Mouse (Mus musculus): Measurements from ENCODE around the gene Pfkfb4.

Pfkfb4 gene

DNA sequence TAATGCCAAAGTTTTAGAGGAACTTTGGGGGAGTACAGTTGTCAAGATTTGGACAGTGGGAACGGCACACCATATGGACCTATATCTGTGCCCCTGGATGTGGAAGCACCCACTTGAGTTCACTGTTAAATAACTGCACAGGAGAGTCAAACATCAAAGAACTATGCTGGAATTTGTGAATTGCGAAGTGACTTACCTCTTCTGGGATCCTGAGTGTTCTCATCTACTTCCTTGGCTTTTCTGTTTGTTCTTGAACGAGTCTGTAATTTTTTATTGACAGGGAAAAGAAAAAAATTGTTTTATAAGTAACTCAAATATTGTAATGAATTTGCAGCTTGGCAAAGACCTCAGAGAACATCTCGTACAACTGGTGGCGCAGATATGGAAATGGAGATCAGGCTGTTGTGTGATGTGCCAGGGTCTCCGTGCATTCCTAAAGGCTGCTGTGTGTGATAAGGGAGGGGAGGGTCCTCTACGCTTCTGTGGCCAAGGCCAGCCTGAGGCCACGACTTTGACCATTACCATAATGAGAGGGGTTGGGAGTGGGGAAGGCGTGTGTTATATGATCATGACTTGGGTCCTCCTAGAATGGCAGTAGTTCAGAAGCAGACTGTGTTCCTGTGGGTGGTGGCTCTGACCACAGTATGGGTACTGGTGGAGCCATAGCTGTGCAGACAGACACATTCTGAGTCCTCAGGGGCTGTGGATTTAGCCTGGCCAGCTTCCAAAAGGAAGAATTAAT lies 1.2 kb downstream of the Pfkfb4 start:
- in situ Hi-C loops (cut with MboI; ENCODE audit: unreplicated experiment in 2 of 2) = no loop called here

DNA sequence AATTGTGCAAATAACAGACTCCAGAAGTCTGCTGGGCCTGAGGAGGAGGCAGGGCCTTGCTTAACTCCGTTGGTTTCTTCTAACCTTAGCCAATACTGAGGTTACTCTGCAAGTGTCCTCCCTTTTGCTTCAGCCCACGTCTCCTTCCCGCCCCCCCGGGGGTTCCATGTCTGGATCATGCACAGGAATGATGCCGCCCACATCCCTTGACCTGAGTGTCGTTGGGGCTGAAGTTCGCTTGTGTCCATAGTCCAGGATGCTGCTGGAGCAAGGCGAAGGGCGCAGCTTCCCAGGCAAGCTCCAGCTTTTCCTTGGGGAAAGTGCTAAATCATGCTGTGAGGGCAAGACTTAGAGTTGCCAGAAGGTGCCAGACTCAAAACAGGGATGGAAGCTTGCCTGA lies 4.8 kb downstream of the Pfkfb4 start:
- in situ Hi-C loops (cut with MboI; ENCODE audit: unreplicated experiment in 2 of 2) = no loop called here

DNA sequence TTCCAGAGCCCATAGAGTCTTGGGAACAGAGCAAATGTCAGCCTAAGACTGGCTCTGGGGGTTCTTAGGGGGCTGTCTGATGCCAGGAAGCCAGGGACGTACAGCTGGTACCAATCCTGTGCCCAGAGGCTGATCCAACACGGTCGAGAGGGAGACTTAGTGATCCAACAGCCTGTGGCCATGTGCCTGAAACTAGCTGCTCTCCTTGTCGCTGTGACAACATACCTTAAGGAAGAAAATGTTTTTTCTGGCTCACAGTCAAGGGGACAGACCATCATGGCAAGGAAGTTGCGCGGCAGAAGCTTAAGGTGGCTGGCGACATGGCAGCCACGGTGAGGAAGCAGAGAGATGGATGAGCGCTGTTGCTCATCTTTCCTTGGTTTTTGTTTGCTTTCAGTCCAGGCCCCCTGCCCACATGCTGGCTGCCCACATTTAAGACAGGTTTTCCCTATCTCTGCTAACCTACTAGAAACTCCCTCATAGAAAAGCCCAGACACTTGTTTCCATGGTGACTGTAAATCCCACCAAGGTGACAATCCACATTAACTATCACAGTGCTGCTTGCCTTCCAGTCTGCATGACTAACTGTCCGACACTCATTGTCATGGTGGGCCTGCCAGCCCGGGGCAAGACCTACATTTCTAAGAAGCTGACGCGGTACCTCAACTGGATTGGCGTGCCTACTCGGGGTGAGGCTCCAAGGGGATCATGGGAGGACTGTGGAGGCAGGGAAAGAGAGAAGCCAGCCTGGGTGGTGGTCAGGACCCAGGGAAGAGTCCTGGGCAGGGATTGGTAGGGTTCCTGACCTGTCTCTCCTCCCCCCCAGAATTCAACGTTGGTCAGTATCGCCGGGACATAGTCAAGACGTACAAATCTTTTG lies 6.9 kb downstream of the Pfkfb4 start:
- in situ Hi-C loops (cut with MboI; ENCODE audit: unreplicated experiment in 2 of 2) = no loop called here

DNA sequence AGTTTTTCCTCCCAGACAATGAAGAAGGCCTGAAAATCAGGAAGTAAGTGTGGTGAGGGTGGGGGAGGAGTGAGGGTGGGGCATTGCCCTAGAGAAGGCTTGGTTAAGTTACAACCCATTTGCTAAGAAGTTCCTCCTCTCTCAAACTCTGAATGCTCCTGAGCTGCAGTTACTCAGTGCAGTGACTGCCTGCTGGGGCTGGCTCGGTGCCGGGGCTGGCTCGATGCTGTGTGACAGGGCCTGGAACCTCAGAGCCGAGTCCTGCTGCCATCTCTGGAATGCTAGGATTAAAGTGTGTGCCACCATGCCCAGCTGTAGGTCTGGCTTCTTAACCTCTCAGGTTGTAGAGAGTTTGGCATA lies 7.6 kb downstream of the Pfkfb4 start:
- in situ Hi-C loops (cut with MboI; ENCODE audit: unreplicated experiment in 2 of 2) = no loop called here

DNA sequence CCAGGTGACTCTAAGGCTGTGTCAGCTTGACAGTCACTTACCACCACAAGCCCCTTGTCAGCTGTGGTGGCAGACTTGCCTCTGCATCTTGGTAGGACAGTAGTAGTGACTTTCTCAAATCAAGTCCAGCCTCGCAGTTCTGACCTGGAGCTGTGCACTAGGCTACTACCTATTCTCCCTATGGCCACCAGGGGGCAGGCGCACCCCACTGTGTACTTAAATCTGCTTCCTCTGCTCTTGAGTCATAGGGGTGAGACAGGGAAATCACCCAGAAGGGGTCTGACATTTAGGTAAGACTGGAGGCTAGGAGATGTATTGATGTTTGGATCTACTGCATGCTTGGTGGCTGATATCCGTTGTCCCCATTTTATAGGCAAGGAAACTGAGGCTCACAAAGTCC lies 9.1 kb downstream of the Pfkfb4 start:
- in situ Hi-C loops (cut with MboI; ENCODE audit: unreplicated experiment in 2 of 2) = loop anchor here (5.0 to 10.0 kb wide), 7 partner anchors 62 to 1074 kb away; partner anchors contain the start of gene Nme6 (in 1 of the 2)

DNA sequence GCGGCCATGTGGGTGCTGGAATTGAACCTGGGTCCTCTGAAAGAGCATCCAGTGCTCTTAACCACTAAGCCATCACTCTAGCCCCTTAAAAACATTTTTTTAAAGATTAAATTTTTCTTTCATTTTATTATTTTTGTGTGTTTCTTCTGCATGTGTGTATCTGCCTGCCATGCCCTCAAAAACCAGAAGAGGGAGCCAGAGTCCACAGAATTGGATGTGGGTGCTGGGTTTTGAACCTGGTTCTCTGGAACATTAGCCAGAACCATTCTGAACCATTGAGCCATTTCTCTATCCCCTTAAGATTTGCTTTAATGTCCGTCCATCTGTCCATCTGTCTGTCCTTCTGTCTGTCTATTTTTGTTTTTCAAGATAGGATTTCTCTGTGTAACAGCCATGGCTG lies 11.6 kb downstream of the Pfkfb4 start:
- in situ Hi-C loops (cut with MboI; ENCODE audit: unreplicated experiment in 2 of 2) = loop anchor here (5.0 to 10.0 kb wide), 7 partner anchors 59 to 1072 kb away; partner anchors contain the start of gene Nme6 (in 1 of the 2)

DNA sequence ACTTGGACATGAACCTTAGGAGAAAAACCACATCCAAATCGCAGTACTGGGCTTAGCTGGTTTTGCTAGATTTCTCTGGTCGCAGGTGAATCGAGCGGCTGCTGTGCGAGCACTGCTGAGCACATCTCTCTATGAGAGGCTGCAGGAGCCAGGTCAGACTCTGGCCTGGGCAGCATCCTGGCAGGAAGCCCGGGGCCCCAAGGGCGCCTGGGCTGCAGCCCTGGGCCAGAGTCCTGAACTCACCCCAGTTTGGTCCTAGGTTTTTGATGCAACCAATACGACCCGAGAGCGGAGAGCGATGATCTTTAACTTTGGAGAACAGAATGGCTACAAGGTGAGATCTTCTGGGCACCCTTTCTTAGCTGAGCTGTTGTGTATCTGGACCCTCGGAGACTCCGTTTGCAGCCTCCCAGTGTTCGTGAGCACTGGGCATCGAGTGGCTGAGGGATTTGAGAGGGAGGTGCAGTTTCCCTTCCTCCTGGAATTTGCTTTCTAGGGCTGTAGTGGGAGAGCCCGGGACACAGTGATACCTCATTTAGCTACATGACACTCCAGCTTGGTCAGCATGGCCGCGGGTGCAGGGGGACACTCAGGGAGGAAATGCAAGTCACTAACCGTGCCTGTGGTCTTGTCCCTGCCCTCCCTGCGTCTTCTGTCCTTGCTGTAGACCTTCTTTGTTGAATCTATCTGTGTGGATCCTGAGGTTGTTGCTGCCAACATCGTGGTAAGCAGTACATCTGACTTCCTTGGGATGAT lies 15.6 kb downstream of the Pfkfb4 start:
- in situ Hi-C loops (cut with MboI; ENCODE audit: unreplicated experiment in 2 of 2) = loop anchor here (5.0 to 10.0 kb wide), 5 partner anchors 115 to 1068 kb away; partner anchors contain the start of gene Nme6 (in 1 of the 2)

DNA sequence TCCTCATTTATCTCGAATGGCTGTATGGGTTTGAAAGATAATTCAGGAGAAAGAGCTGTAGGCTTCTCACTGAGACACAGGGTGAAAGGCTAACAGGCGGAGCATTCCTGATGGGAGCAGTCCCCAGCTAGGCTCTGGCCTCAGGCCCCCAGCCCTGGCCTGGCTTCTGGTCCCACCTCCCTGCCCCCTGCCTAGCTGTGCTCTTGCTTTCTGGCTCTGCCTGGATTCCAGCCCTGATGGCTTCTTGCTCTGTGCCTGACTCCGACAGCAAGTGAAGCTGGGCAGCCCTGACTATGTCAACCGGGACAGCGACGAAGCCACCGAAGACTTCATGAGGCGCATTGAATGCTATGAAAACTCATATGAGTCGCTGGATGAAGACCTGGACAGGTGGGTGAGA lies 16.5 kb downstream of the Pfkfb4 start:
- in situ Hi-C loops (cut with MboI; ENCODE audit: unreplicated experiment in 2 of 2) = loop anchor here (5.0 to 10.0 kb wide), 5 partner anchors 114 to 1067 kb away; partner anchors contain the start of gene Nme6 (in 1 of the 2)

DNA sequence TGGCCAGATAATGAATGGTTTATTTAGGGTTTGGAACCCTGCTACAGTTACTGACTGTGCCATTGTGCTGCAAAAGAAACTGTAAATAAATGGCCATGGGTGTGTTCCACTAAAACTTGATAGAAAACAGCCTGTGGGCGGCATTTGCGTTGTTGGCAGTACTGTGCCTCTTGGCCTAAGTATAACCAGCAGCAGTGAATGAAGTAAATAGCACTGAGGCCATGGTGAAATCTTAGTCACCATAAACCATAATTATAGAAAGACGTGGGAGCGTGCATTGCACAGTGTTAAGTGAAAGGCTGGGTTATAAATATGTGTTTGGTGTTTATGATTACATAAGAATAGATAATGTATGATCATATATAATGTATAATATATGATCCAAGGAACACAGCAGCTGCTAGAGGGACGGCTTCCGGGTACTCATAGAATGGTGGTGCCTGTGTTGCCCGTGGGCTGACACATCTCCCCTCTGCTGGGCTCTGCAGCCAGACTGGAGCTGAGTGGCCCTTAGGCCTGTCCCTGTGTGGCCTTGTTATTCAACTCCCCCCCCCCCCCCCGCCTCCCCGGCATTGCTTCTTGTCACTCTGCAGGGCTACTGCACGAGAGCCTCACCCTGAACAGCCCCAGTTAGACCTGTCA lies 17.5 kb downstream of the Pfkfb4 start:
- in situ Hi-C loops (cut with MboI; ENCODE audit: unreplicated experiment in 2 of 2) = loop anchor here (5.0 to 10.0 kb wide), 5 partner anchors 113 to 1066 kb away; partner anchors contain the start of gene Nme6 (in 1 of the 2)

DNA sequence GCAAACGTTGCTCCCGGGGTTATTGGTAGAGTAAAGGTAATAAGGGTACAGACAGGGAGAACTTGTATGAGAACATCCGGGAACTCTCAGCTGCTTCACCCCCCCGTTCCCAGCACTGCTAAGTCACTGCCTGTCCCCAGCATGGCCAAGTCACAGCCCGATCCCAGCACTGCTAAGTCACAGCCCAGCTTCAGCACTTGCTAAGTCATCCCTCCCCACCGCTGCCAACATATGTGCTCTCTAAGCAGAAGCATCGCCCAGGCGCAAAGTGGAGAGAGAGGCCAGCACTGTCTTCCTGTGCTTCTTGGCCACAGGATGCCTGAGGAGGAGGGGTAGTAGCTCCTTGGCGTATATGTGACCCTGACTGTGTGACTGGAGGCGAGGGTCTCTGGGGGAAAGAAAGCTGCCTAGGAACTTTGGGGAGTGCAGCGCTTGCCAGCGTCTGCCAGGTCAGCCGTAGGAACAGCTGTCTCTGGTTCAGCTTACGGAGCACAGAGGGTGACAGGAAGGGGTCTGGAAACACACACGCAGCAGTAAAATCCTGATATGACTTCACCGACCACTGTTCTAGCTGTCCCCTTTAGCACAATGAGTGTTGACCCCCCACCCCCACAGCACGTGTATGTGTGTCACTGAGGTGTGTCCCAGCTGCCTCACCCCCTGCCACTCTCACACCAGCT lies 18.2 kb downstream of the Pfkfb4 start:
- in situ Hi-C loops (cut with MboI; ENCODE audit: unreplicated experiment in 2 of 2) = loop anchor here (5.0 to 10.0 kb wide), 5 partner anchors 113 to 1065 kb away; partner anchors contain the start of gene Nme6 (in 1 of the 2)

DNA sequence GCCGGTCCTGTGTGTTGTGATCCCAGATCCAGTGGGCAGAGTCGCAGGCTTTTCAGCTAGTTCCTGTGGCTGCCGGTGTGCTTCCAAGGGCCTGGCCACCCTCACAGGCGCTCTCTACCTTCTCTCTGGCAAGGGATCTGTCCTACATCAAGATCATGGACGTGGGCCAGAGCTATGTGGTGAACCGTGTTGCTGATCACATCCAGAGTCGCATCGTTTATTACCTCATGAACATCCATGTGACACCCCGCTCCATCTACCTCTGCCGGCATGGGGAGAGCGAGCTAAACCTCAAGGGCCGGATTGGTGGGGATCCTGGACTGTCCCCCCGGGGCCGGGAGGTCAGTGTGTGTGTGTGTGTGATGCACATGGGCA lies 18.7 kb downstream of the Pfkfb4 start:
- in situ Hi-C loops (cut with MboI; ENCODE audit: unreplicated experiment in 2 of 2) = no loop called here

DNA sequence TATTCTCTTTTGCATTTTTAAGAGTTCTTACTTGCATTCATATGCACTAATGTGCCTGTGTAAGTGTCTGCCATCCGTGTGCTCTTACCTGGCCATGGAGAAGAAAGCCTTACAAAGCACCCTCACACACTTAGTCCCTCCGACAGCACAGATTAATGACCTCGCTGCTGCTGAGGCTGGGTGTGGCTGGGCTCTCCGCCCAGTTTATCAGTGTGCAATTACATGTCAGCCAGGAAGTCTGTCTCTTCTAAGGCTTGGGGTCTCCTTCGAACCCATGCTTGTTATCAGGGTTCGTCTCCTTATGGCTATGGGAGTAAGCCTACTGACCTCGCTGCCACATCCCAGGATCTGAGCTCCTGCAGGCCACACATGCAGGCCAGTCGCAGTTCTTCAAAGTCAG lies 23.8 kb downstream of the Pfkfb4 start:
- in situ Hi-C loops (cut with MboI; ENCODE audit: unreplicated experiment in 2 of 2) = no loop called here

DNA sequence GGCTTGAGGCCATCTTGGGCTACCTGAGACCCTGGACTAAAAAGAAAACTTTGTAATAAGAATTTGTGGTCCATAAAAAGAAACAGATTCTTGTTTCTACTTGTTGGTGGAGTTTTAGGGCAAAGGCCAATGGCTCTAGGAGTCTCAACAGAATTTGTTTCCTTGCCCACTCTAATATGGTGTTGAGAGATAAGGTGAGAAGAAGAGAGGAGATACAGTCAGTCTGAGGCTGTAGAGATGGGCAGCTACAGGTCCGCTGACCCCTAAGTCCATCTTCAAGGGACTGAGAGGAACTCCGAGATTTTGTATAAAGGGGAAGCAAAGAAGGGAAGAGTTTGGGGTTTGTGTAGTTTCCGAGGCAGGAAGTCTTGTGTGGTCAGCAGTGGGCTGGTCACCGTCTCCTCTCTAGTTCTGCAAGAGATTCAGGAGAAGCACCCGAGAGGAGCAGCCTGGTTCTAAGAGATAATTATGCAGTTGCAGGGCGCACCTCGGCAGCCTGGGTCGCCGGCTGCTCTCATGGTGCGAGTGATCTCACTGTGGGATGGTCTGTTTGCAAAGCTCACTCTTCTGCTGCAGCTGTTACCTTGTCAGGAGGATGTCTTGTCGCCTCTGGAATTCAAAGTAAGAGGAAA lies 25.5 kb downstream of the Pfkfb4 start:
- in situ Hi-C loops (cut with MboI; ENCODE audit: unreplicated experiment in 2 of 2) = no loop called here

DNA sequence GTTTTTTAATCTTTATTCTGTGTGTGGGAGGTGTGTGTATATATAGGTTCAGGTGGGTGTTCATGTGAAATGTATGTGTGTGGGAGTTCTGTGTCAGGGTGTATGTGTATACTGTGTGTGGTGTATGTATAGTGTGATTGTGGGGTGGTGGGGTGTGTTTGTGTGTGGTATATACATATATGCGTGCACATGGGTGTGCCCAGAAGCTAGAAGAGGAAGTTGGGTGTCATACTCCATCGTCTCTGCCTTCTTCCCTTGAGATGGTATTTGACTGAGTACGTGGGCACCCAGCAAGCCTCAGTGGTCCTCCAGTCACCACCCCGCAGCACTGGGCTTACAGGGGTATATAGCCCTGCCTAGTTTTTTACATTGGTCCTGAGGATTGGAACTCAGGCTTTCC lies 29.9 kb downstream of the Pfkfb4 start:
- in situ Hi-C loops (cut with MboI; ENCODE audit: unreplicated experiment in 2 of 2) = no loop called here

DNA sequence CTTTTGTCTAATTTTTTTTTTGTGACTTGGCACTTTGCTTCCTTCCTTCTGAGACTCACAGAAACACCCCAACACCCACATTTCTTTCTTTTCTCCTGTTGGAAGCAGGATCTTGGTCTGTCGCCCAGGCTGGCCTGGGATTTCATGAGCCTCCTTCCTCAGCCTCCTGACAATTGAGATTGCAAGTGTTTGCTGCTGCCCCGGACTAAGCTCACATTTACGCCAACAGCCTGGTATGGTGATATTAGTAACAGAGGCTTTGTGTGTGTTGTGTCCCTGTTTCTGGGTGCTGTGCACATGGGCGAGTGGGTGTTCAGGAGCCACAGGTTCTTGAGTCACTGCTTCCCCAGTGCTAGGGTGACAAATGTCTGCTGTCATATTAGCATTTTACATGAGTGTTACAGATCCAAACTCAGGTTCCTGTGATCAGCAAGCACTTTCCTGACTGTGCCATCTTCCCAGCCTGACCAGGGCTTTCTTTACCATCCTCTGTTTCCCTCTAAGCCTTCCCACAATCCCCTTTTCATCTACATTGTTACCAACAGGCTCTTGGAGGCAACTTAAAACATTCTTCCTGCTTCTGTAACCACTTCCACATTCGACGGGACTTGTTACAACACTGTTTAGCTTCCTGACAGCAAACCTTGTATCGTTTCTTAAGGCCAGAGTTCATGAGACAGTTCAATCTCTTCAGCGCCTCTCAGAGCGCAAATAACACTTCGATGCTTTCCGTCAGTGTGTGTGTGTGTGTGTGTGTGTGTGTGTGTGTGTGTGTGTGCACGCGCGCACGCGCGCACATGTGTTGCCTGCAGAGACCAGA lies 31.5 kb downstream of the Pfkfb4 start:
- in situ Hi-C loops (cut with MboI; ENCODE audit: unreplicated experiment in 2 of 2) = no loop called here

DNA sequence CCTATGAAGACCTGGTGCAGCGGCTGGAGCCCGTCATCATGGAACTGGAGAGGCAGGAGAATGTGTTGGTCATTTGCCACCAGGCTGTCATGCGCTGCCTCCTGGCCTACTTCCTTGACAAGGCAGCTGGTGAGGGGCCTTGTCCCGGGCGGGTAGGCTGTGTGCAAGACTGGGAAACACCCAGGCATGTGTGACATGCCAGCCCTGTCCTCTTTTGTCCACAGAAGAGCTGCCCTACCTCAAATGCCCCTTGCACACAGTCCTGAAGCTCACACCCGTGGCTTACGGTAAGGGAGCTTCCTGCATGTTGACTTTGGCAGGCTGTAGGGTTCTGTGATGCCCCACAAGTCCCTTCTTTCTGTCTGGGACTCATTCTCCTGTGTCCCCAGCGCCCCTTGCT lies 35.9 kb downstream of the Pfkfb4 start:
- in situ Hi-C loops (cut with MboI; ENCODE audit: unreplicated experiment in 2 of 2) = no loop called here

DNA sequence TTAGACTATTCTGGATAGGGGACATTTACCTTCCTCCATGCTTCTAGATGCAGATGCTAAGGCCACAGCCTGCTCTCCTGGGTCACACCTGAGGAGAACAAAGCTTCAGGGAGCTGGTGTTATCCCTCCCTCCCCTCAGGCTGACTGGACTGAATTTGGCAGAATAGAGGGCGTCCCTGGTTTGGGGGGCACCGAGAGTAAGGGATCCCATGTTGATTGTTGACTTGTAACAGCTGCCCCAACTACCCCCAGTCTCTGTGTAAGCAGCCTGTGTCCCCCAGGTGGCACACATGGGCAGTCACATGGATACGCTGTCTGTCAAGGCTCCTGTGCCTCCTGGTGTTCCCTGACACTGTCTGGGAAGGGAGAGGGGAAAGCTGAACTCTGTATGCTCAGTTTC lies 36.8 kb downstream of the Pfkfb4 start:
- in situ Hi-C loops (cut with MboI; ENCODE audit: unreplicated experiment in 2 of 2) = no loop called here

DNA sequence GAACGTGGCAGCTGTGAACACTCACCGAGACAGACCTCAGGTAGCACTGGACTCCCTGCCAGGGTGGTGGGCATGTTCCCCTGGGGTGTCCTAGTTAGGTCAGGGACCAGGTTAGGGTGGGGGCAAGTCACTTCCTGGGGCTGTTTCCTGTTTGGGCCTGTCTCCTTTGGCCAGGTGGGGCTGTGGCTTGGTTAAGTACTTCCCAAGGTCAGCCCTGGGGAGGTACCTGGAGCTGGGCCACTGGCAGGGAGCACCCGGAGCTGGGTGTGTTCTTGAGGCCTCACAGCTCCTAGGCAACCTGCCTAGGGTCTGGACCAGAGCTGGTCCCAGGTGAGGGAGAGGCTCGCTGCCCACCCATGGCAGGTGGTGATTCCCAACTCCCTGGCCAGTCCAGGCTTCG lies 37.3 kb downstream of the Pfkfb4 start:
- in situ Hi-C loops (cut with MboI; ENCODE audit: unreplicated experiment in 2 of 2) = no loop called here

Data from v-Abl transformed pro-B cells (cell line).